Mouse (Mus musculus): ENCODE data around the gene Clcnka.

DNA sequence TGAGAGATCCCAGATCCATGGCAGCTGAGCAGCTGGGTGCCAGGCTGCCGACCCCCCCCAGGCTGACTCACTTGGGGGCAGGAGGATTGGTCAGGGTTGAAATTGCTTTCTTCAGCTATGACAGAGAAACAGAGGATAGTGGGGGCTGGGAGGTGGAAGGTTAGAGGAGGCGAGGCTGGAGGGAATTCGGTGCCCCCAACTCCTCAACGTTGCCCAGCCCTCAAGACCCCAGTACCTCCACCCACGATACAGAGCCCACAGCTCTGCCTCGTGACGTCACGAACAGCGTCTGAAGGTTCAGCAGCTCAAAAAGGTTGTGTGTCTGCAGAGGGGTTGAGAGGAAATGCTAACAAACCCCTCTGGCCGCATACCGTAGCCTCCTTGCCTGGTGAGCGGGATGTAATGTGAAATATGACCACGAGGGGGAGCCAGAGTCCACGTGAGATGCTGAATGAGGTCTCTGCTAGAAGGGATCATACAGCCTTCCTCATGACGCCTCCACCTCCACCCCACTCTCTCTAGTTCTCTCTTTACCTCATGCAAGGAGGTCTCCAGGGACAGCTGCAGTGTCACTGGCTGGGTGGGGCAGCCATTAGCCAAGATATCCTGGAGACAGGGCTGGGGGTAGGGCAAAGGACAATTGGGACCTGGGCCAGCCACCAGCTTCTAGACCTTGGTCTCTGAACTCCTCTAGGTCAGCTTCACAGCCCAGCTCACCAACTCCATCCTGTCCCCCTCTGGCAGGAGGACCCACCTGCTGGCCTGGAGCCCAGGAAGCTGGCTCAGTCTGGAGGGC lies 6.2 kb upstream of the Clcnka start:
- TF ChIP-seq CTCF (IDR thresholded peaks at IDR 0.05; ENCODE audit: insufficient read depth, low read depth, low read length) (peak; percentile 85), POLR2A (IDR thresholded peaks at IDR 0.05; ENCODE audit: insufficient read depth, low read depth, low read length) (no peak)

All from olfactory bulb, adult 2 months (tissue).